Mouse (Mus musculus) C2C12 (cell line): Measurements from ENCODE around the gene Cyp2r1.
"Not testable (repeated sequence)": the region's sequence is repeated elsewhere in the genome, so short reads cannot be mapped to it uniquely, and the experiment has no call there.

Experiments used
- CEBPB ChIP-seq: IDR thresholded peaks from one replicate; pipeline ENCODE4 v1.6.1; 2011; ENCODE audit warnings: low read depth, mild to moderate bottlenecking, control low read depth, moderate library complexity
- CTCF ChIP-seq: IDR thresholded peaks from one replicate; pipeline ENCODE4 v1.5.1; 2011; ENCODE audit not compliant: control insufficient read depth, insufficient read depth, insufficient read length
- FOSL1 ChIP-seq: IDR thresholded peaks from one replicate; pipeline ENCODE4 v1.8.0; 2011; ENCODE audit warnings: mild to moderate bottlenecking, low read length; ENCODE audit not compliant: poor library complexity, insufficient read depth, severe bottlenecking
- MAX ChIP-seq: IDR thresholded peaks from one replicate; pipeline ENCODE4 v1.6.1; 2011; ENCODE audit warnings: mild to moderate bottlenecking, control low read depth
- MYOG ChIP-seq: IDR thresholded peaks from one replicate; pipeline ENCODE4 v1.6.1; 2011; ENCODE audit not compliant: control insufficient read depth, insufficient read length; ENCODE audit errors: extremely low read depth
- USF1 ChIP-seq: IDR thresholded peaks from one replicate; pipeline ENCODE4 v1.6.1; 2011; ENCODE audit warnings: low read depth, mild to moderate bottlenecking, control low read depth, moderate library complexity

DNA sequence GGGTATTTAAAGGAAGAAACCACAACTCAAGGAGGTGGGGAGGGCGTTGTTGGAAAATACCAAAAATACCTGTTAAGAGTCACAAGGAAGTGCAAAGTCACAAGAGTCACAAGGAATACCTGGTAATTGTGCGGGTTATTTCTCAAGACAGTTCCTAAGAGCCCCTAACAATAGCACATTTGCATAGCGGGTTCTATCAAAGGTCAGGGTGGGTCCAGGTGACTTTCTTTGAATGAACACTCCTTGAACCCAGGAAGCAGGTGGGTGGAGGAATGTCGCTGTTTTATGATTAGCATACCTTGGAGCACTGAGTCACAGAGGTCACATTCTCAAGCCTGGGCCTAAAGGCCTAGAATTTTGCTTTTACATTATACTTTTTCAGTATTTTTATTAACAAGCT lies 11.1 kb upstream of the Cyp2r1 start:
- not testable (repeated sequence) for TF ChIP-seq CTCF, FOSL1, USF1, MAX, MYOG, CEBPB
